Mouse (Mus musculus) embryonic facial prominence, embryonic 11.5 days (tissue): ENCODE measurements at regions not wholly inside any gene's neighbourhood (a gene's known extent, or its start where the extent isn't known, plus 50 kb on each side); places are given as distances from the start of the nearest gene placed in this dataset.

Source experiments
- ATAC-seq: fragments of 200-750 bp; cut with Nextera tagmentation; replicated peaks from 2 replicates; pipeline ENCODE4 v1.8.0; 2017; ENCODE audit warnings: low read depth; ENCODE audit not compliant: insufficient number of reproducible peaks, low FRiP score, low TSS enrichment
- DNase-seq: peaks from one replicate; pipeline ENCODE4 v3.0.0-alpha.2; 2015; ENCODE audit warnings: low spot score
- H3K27ac ChIP-seq: fragments of 300-500 bp; sonication (generic); replicated peaks from 2 replicates; pipeline ENCODE4 v1.5.1; 2014; ENCODE audit warnings: mild to moderate bottlenecking, low read depth, low read length, control low read depth
- H3K27me3 ChIP-seq: fragments of 300-500 bp; sonication (generic); 2 replicates; pipeline ENCODE4 v1.6.1; 2014; ENCODE audit warnings: mild to moderate bottlenecking, low read length, moderate library complexity, mixed read lengths; ENCODE audit not compliant: control insufficient read depth, insufficient read depth
- H3K36me3 ChIP-seq: fragments of 300-500 bp; sonication (generic); replicated peaks from 2 replicates; pipeline ENCODE4 v1.6.1; 2014; ENCODE audit warnings: low read depth, mild to moderate bottlenecking, low read length, moderate library complexity, mixed read lengths; ENCODE audit not compliant: control insufficient read depth, insufficient read depth
- H3K4me1 ChIP-seq: fragments of 300-500 bp; sonication (generic); 2 replicates; pipeline ENCODE4 v1.6.1; 2014; ENCODE audit warnings: low read length, mixed read lengths; ENCODE audit not compliant: control insufficient read depth, insufficient read depth
- H3K4me2 ChIP-seq: fragments of 300-500 bp; sonication (generic); 2 replicates; pipeline ENCODE4 v1.6.1; 2014; ENCODE audit warnings: low read depth, mild to moderate bottlenecking, control low read depth, low read length, moderate library complexity
- H3K4me3 ChIP-seq: fragments of 300-500 bp; sonication (generic); 2 replicates; pipeline ENCODE4 v1.5.1; 2014; ENCODE audit warnings: low read depth, low read length, control low read depth
- H3K9ac ChIP-seq: fragments of 300-500 bp; sonication (generic); replicated peaks from 2 replicates; pipeline ENCODE4 v1.6.1; 2014; ENCODE audit warnings: mild to moderate bottlenecking, control low read depth, low read length
- H3K9me3 ChIP-seq: fragments of 300-500 bp; sonication (generic); replicated peaks from 2 replicates; pipeline ENCODE4 v1.6.1; 2016; ENCODE audit warnings: mild to moderate bottlenecking, low read length, inconsistent platforms, mixed read lengths; ENCODE audit not compliant: control insufficient read depth
- WGBS: fragments of 180-500 bp; shearing (Covaris S2); extraction: QIAGEN DNeasy Blood & Tissue Kit; methylation state at CpG from one replicate; pipeline ENCODE4 v1.1.7; 2014; 5-methylcytosine and 5-hydroxymethylcytosine counted together

DNA sequence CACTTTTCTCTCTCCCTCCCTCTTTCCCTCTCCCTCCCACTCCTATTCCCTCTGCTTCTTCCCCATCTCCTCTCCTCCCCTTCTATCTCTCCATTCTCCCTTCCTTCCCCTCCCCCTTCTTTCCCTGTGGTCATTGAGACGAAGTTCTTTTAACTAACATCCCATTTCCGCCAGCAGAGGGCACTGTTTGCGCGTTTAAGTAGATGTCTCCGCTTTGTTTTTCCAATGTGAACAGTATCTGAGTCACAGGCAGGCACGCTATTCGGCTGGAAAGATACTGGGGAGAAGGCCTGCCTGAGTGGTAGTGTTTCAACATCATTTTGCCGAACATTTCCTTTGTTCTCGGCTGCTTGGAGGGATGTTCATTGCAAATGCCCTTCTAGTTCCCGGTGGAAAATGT is 77.5 kb downstream of the Gm5426 start:
- no peak overlapping the region for H3K27ac ChIP-seq
- H3K4me3 ChIP-seq = no peak overlapping the region
- DNase-seq = peak; percentile 98
- 1% methylated on average over 10 of the region's 10 CpGs for WGBS
- no peaks in the 10 kb centered on the region for H3K4me1 ChIP-seq
- H3K9ac ChIP-seq = no peak overlapping the region
- H3K27me3 ChIP-seq = no peaks in the 10 kb centered on the region
- no peak overlapping the region for H3K4me2 ChIP-seq
- ATAC-seq = peak; percentile 75
- H3K9me3 ChIP-seq = no peaks in the 10 kb centered on the region
- no peaks in the 10 kb centered on the region for H3K36me3 ChIP-seq

DNA sequence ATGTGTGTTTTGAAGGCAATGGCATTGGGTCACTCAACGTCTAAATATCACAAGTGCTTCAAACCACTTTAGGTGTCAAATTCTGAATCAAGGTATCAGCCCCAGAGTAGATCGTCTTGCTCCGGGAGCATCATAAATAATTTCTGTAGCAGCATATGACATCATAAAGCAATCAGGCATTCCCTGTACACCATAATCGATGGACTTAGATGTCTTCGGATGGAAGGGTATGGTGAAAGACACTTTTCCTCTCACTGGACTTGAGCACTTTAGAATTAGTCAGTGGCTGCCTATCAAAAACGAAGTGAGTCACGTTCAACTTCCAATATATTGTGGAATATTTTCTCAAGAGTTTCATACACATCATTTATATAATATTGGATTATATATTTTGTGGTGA is 77.9 kb downstream of the Gm5426 start:
- 71% methylated on average over 7 of the region's 7 CpGs for WGBS
- H3K4me3 ChIP-seq = no peak overlapping the region
- H3K4me2 ChIP-seq = no peak overlapping the region
- no peaks in the 10 kb centered on the region for H3K4me1 ChIP-seq
- no peaks in the 10 kb centered on the region for H3K27me3 ChIP-seq
- H3K36me3 ChIP-seq = no peaks in the 10 kb centered on the region
- H3K9me3 ChIP-seq = no peaks in the 10 kb centered on the region
- ATAC-seq = no peak
- DNase-seq = no peak
- H3K9ac ChIP-seq = no peak overlapping the region
- no peak overlapping the region for H3K27ac ChIP-seq

DNA sequence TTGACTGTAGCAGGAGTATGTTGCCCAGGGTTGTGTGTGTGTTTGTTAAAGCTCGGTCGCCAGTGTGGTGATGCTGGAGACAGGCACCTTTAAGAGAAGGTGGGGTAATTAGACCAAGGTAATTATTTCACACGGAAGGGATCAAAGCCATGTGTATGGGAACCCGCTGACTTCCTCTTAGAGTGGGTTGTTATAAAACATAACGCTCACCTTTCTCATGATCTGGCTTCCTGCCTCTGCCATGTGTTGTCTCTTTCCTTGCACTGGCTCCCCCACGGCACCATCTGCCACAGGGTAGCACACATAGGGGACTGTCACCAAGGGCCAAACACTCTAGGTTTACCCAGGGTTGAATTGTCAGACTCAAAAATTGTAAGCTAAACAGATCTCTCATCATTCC is 78.5 kb downstream of the Gm5426 start:
- no peak overlapping the region for H3K4me3 ChIP-seq
- WGBS = 67% methylated on average over 6 of the region's 6 CpGs
- DNase-seq (no peak), ATAC-seq (no peak)
- H3K4me1 ChIP-seq = no peaks in the 10 kb centered on the region
- H3K9ac ChIP-seq = no peak overlapping the region
- H3K27ac ChIP-seq = no peak overlapping the region
- H3K4me2 ChIP-seq = no peak overlapping the region
- no peaks in the 10 kb centered on the region for H3K9me3 ChIP-seq
- H3K27me3 ChIP-seq = no peaks in the 10 kb centered on the region
- no peaks in the 10 kb centered on the region for H3K36me3 ChIP-seq

DNA sequence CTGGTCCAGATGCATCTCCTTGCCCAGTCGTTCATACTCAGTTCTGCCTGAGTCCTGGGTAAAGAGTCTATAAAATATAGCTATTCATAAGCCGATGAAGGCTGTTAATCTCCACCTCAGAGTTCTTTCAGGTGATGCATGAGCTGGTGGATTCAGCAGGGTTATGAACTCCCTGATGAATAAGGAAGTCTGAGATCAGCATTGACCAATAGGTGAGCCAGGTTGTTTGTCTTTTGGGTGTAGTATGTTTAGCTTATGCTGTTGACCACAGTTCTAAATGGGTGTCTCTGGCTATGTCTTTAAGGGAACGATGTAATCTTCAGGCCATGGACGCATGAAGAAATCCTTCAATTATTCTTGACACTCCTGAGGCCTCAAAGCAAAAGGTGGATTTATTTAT is 84.3 kb downstream of the Gm5426 start:
- Histone ChIP-seq H3K27ac (no peak overlapping the region), H3K4me3 (no peak overlapping the region), H3K36me3 (no peaks in the 10 kb centered on the region), H3K27me3 (no peaks in the 10 kb centered on the region), H3K4me2 (no peak overlapping the region), H3K4me1 (no peaks in the 10 kb centered on the region), H3K9ac (no peak overlapping the region), H3K9me3 (no peaks in the 10 kb centered on the region)
- DNase-seq (no peak), ATAC-seq (no peak)
- WGBS = 92% methylated on average over 4 of the region's 4 CpGs

DNA sequence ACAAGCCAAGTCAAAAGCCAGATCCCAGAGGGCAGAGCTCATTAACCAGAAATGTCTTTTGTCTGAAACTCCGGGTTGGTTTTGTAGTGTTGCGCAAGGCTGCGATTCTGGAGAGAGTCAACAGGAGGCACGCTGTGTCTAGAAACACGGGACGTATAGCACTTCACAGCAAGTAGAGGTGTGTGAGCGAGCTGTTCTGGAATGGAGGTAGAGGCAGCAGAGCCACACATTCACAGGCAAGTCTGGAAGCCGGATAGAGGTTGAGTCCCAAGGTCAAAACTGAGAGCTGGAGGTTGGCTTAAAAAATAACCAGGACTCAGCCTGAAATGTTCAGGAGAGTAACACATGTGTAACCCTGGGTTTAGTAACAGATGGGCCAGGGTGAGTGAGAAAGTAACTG is 94.0 kb downstream of the Gm5426 start:
- ATAC-seq (no peak), DNase-seq (no peak)
- Histone ChIP-seq H3K9me3 (no peaks in the 10 kb centered on the region), H3K27me3 (no peaks in the 10 kb centered on the region), H3K36me3 (no peaks in the 10 kb centered on the region), H3K4me2 (no peak overlapping the region), H3K4me1 (no peaks in the 10 kb centered on the region; the same call in 1 of the 2 replicates), H3K27ac (no peak overlapping the region), H3K4me3 (no peak overlapping the region), H3K9ac (no peak overlapping the region)
- 87% methylated on average over 8 of the region's 8 CpGs for WGBS

DNA sequence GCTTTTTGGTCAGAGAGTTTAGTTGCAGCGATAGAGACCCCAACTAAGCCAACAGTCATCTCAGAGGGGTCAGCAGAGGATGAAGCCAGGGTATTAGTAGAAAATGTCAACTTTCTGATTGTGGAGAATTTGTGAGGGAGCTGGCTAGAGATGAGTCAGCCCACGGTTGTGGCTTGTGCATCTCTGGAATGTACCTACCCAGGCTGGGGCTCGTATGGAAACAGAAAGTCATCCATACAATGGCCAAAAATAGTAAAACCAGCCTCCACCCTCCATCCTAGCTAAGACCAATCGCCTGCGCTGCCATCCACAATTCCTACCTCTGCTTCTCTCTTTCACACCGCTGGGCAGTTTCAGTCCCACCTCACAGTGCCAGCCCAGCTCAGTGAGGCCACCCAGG is 94.9 kb downstream of the Gm5426 start:
- no peak for DNase-seq

DNA sequence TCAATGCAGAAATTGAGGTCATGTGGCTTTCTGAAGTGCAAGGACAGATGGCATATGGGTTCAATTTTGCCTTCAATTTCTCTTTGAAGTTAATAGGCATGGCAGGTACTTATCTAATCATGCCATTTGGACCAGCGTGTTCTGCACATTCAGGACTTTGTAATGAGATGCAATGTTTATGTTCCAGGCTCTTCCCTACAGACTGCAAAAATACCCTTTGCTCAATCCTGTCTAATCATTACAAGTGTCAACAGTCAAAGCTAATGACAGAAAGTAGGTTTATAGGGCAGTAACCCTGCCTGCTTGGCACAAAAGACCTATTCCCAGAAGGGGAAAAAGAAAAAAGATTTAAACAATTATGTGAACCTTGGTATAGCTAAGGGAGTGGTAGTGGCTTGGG is 96.5 kb downstream of the Gm5426 start:
- ATAC-seq (no peak), DNase-seq (peak; percentile 77)
- WGBS = 17% methylated on average over 1 of the region's 1 CpGs
- Histone ChIP-seq H3K4me3 (no peak overlapping the region), H3K4me2 (no peak overlapping the region), H3K9ac (no peak overlapping the region), H3K27me3 (no peaks in the 10 kb centered on the region), H3K27ac (no peak overlapping the region), H3K9me3 (no peaks in the 10 kb centered on the region), H3K36me3 (no peaks in the 10 kb centered on the region), H3K4me1 (no peaks in the 10 kb centered on the region; the same call in 1 of the 2 replicates)

More for the DNA sequence above, 94.9 kb downstream of the Gm5426 start:
- Histone ChIP-seq H3K4me3 (no peak overlapping the region), H3K4me2 (no peak overlapping the region), H3K9ac (no peak overlapping the region), H3K36me3 (no peaks in the 10 kb centered on the region), H3K27me3 (no peaks in the 10 kb centered on the region), H3K4me1 (no peaks in the 10 kb centered on the region; the same call in 1 of the 2 replicates), H3K9me3 (no peaks in the 10 kb centered on the region), H3K27ac (no peak overlapping the region)
- no peak for ATAC-seq
- WGBS = 89% methylated on average over 6 of the region's 6 CpGs

DNA sequence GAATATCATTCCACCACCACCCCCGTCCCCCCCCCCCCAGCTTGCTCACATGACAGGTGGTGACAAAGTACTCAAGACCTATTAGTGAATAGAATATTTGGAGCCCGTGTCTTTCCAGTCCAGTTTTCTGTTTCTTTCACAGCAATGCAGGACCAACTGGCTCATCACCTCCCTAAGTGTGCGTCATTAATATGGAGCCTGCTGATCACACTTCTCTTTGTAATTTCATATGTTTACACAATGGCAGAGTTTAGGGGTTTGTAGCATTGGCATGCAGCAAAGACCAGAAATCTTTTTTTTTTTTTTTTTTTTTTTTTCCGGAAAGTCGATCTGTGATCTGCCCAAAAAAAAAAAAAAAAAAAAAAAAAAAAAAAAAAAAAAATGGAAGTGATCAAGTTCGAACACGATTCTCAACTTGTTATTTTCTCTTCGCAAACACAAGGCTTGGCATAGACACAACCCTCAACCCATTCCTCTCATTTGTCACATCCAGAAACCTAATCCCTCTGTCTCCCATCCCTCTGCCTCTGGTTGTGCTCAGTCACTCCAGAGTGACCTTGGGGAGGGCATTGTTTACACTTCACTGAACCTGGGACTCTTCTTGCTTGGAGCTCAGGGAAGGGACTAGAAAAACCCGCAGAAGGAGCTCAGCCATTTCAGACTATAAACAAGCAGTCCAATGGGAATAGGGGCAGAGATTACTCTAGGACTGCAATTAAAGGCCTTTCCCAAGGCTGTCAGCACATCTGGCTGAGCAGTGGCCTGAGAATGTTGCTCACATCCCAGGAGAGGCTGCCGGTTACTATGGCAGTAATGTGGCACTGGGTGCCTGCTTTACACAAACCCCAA is 98.4 kb downstream of the Gm5426 start:
- no peak overlapping the region for H3K4me3 ChIP-seq
- H3K27me3 ChIP-seq = no peaks in the 10 kb centered on the region
- no peak; the same call in 1 of the 2 replicates for ATAC-seq
- WGBS = 48% methylated on average over 9 of the region's 10 CpGs
- no peak overlapping the region for H3K4me2 ChIP-seq
- DNase-seq = peak; percentile 28
- H3K9ac ChIP-seq = no peak overlapping the region
- no peaks in the 10 kb centered on the region for H3K36me3 ChIP-seq
- no peaks in the 10 kb centered on the region for H3K9me3 ChIP-seq
- H3K4me1 ChIP-seq = no peaks in the 10 kb centered on the region; the same call in 1 of the 2 replicates
- no peak overlapping the region for H3K27ac ChIP-seq
